Mouse (Mus musculus) urinary bladder, postnatal 14 days (tissue): ENCODE measurements around the gene Gm42420.

Experiments used
- DNase-seq: peaks from one replicate; pipeline ENCODE4 v3.0.0; 2021; ENCODE audit warnings: low spot score

Gene Gm42420

GRCm38 (mm10) chr6:39585517-39585916 is at the start of gene Gm42420:
Gene Gm42420 (plus strand): TSS chr6:39585753.
- no peak for DNase-seq

- no peak for DNase-seq
Observed at GRCm38 (mm10) chr6:39536621-39537020, 48.9 kb upstream of the Gm42420 start.

GRCm38 (mm10) chr6:39537276-39537675 is 48.3 kb upstream of the Gm42420 start:
- DNase-seq: no peak

- DNase-seq: no peak
Observed at GRCm38 (mm10) chr6:39538227-39538626, 47.3 kb upstream of the Gm42420 start.

GRCm38 (mm10) chr6:39539679-39540155 is 45.8 kb upstream of the Gm42420 start:
- DNase-seq: peak; percentile 30

- DNase-seq: no peak
Observed at GRCm38 (mm10) chr6:39540563-39540962, 45.0 kb upstream of the Gm42420 start.

GRCm38 (mm10) chr6:39542631-39543597 is 42.6 kb upstream of the Gm42420 start:
- DNase-seq: peak; percentile 72

GRCm38 (mm10) chr6:39543769-39544420 is 41.7 kb upstream of the Gm42420 start:
- DNase-seq: no peak

GRCm38 (mm10) chr6:39545474-39545873 is 40.1 kb upstream of the Gm42420 start:
- no peak for DNase-seq

- DNase-seq: no peak
Observed at GRCm38 (mm10) chr6:39548030-39548429, 37.5 kb upstream of the Gm42420 start.

GRCm38 (mm10) chr6:39551981-39552636 is 33.4 kb upstream of the Gm42420 start:
- DNase-seq: no peak

- DNase-seq: no peak
Observed at GRCm38 (mm10) chr6:39554888-39555647, 30.5 kb upstream of the Gm42420 start.

- no peak for DNase-seq
Observed at GRCm38 (mm10) chr6:39555648-39555945, 30.0 kb upstream of the Gm42420 start.

- DNase-seq: no peak
Observed at GRCm38 (mm10) chr6:39556900-39557659, 28.5 kb upstream of the Gm42420 start.

GRCm38 (mm10) chr6:39557723-39558261 is 27.8 kb upstream of the Gm42420 start, which contains the start of gene Dennd2a:
Gene Dennd2a (minus strand): TSS chr6:39557867.
- DNase-seq: peak; percentile 74

- no peak for DNase-seq
Observed at GRCm38 (mm10) chr6:39559276-39559939, 26.1 kb upstream of the Gm42420 start.

GRCm38 (mm10) chr6:39562166-39563015 is 23.2 kb upstream of the Gm42420 start:
- peak; percentile 84 for DNase-seq

GRCm38 (mm10) chr6:39567528-39567927 is 18.0 kb upstream of the Gm42420 start:
- DNase-seq: no peak

- no peak for DNase-seq
Observed at GRCm38 (mm10) chr6:39570426-39570825, 15.1 kb upstream of the Gm42420 start.
